Mouse (Mus musculus) liver, embryonic 14.5 days (tissue): ENCODE results near the gene Etv6. TPM values are rescaled to one million over a fixed set of nuclear protein-coding genes. Genes with fewer than 3 reads are reported as not detected.

Source experiments
- ATAC-seq: fragments of 200-750 bp; cut with Nextera tagmentation; 2 replicates; pipeline ENCODE4 v1.8.0; 2017; ENCODE audit warnings: moderate number of reproducible peaks, mild to moderate bottlenecking, moderate library complexity; ENCODE audit not compliant: insufficient read depth
- DNase-seq, 3 experiments: peaks; one replicate each; pipeline ENCODE4 v3.0.0-alpha.2; 2012 to 2013; ENCODE audit warnings: low read depth in 3 of 3, low spot score in 3 of 3
- H3K27ac ChIP-seq: fragments of 300-500 bp; sonication (generic); 2 replicates; pipeline ENCODE4 v1.5.1; 2014; ENCODE audit warnings: moderate library complexity, mild to moderate bottlenecking, control low read depth, inconsistent platforms
- H3K27me3 ChIP-seq: fragments of 300-500 bp; sonication (generic); 2 replicates; pipeline ENCODE4 v1.6.1; 2014; ENCODE audit warnings: mild to moderate bottlenecking, low read length, moderate library complexity; ENCODE audit not compliant: control insufficient read depth, insufficient read depth
- H3K36me3 ChIP-seq: fragments of 300-500 bp; sonication (generic); replicated peaks from 2 replicates; pipeline ENCODE4 v1.6.1; 2014; ENCODE audit warnings: low read depth; ENCODE audit not compliant: control insufficient read depth, insufficient read depth
- H3K4me1 ChIP-seq, 2 experiments: fragments of 200-500 bp in 1 of 2; fragments of 300-500 bp in 1 of 2; sonication (generic) in 1 of 2; replicated peaks; 2 replicates each; pipeline ENCODE4 v1.6.1; 2012 to 2014; ENCODE audit warnings: antibody characterized with exemption in 1 of 2, inconsistent platforms in 1 of 2, low read length in 1 of 2; ENCODE audit not compliant: control insufficient read depth in 2 of 2, insufficient read depth in 2 of 2
- H3K4me2 ChIP-seq: fragments of 300-500 bp; sonication (generic); 2 replicates; pipeline ENCODE4 v1.6.1; 2014; ENCODE audit warnings: low read depth, mild to moderate bottlenecking, control low read depth, moderate library complexity
- H3K4me3 ChIP-seq, 2 experiments: fragments of 200-500 bp in 1 of 2; fragments of 300-500 bp in 1 of 2; sonication (generic) in 1 of 2; 2 replicates each; pipeline ENCODE4 v1.5.1; 2012 to 2014; ENCODE audit warnings: low read depth in 2 of 2, low read length in 2 of 2, mild to moderate bottlenecking in 2 of 2, control low read depth in 1 of 2, inconsistent platforms in 1 of 2, moderate library complexity in 1 of 2; ENCODE audit not compliant: insufficient read depth in 1 of 2
- H3K9ac ChIP-seq: fragments of 300-500 bp; sonication (generic); replicated peaks from 2 replicates; pipeline ENCODE4 v1.6.1; 2014; ENCODE audit warnings: mild to moderate bottlenecking, control low read depth, moderate library complexity
- H3K9me3 ChIP-seq: fragments of 300-500 bp; sonication (generic); 2 replicates; pipeline ENCODE4 v1.6.1; 2016; ENCODE audit warnings: low read length, mixed read lengths; ENCODE audit not compliant: control insufficient read depth
- CTCF ChIP-seq: IDR thresholded peaks from 2 replicates; pipeline ENCODE4 v1.5.1; 2016; ENCODE audit warnings: antibody characterized with exemption, low read depth, control low read depth
- EP300 ChIP-seq: IDR thresholded peaks from 2 replicates; pipeline ENCODE4 v1.6.1; 2016; ENCODE audit warnings: antibody characterized with exemption, low read depth
- WGBS: fragments of 180-500 bp; shearing (Covaris S2); extraction: QIAGEN DNeasy Blood & Tissue Kit; methylation state at CpG from one replicate; pipeline ENCODE4 v1.1.7; 2014; ENCODE audit not compliant: insufficient replicate concordance; 5-methylcytosine and 5-hydroxymethylcytosine counted together
- polyA plus RNA-seq, 2 experiments: library from polyadenylated mRNA; depleted of rRNA in 1 of 2; stranded (reverse) in 1 of 2; unstranded in 1 of 2; fragments of >200 nt; fragmentation: Nextera tagmentation in 1 of 2; extraction: Ambion mirVana in 1 of 2; gene quantifications; 2 replicates each; pipeline versions ENCODE4 v1.2.1 to v1.2.3; 2012 to 2014

Etv6 gene
- polyA plus RNA-seq, 2 experiments = 2.6 to 3.0 TPM

DNA sequence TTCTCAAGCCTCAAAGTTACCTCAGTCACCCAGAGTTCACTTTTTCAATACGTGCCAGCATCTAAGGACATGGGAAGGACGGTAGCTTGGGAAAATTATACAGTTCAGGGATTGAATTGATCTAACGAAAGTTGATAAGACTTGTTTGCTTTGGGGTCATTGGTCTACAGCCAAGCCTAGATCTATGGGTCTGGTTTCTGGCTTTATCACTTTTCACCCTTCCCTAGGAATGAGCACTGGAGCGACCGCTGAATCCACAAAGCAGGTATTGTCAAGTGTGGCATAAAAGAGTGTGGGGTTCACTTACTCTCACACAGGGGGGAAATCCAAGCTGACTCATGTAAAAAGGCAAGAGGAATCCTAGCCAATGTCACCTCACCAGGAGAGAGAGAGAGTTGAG, 256.9 kb downstream of the Etv6 start:
- Histone ChIP-seq H3K9ac (no peak overlapping the region), H3K4me2 (no peak overlapping the region), H3K9me3 (no peaks in the 10 kb centered on the region), H3K4me1 (no peaks in the 10 kb centered on the region), H3K36me3 (no peaks in the 10 kb centered on the region), H3K27me3 (no peaks in the 10 kb centered on the region), H3K27ac (no peak overlapping the region), H3K4me3 (no peak overlapping the region)
- DNase-seq (no peak), ATAC-seq (no peak)
- no peak for TF ChIP-seq CTCF
- TF ChIP-seq EP300 = no peak
- WGBS = 69% methylated on average over 5 of the region's 5 CpGs

DNA sequence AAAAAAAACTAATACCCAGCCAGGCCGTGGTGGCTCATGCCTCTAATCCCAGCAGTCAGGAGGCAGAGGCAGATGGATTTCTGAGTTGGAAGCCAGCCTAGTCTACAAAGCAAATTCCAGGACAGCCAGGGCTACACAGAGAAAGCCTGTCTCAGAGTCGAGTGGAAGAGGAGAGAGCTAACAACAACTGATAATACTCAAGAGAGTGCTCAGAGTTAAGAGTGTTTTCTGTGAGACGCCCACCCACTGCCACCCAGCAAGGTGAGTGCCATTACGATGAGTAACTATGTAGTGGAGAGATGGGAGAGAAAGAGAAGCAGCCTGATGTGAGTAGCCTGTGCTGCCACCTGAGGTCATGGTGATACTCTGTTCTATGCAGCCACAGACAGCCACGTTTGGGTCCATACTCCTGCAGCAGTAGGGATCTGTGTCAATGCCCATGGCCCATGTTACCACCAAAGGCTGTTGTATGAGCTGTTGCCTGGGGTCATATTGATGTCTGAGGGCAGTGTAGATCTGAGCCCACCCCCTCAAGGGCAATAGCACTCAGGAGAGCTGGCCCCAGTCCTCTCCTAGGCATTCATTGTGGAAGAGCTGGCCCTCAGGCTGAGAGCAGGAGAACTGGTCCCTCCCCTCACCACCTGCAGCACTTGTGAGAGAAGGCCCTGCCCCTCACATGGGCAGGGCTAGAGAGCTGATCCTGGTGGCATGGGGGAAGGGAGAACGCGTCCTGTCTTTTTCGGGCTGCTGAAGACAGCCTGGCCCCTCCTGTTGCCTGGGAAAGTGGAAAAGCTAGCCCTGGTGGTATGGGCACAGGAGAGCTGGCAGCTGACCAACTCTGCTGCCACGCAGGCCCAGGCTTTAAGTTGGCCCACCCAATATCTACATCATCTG, 258.4 kb downstream of the Etv6 start:
- H3K9me3 ChIP-seq = no peaks in the 10 kb centered on the region
- no peaks in the 10 kb centered on the region for H3K36me3 ChIP-seq
- H3K4me1 ChIP-seq = no peaks in the 10 kb centered on the region
- no peak for DNase-seq
- ATAC-seq = no peak
- H3K4me3 ChIP-seq = no peak overlapping the region
- WGBS = 47% methylated on average over 9 of the region's 9 CpGs
- TF ChIP-seq CTCF = no peak
- TF ChIP-seq EP300 = no peak
- H3K27ac ChIP-seq = no peak overlapping the region
- H3K9ac ChIP-seq = no peak overlapping the region
- H3K4me2 ChIP-seq = no peak overlapping the region
- H3K27me3 ChIP-seq = no peaks in the 10 kb centered on the region

DNA sequence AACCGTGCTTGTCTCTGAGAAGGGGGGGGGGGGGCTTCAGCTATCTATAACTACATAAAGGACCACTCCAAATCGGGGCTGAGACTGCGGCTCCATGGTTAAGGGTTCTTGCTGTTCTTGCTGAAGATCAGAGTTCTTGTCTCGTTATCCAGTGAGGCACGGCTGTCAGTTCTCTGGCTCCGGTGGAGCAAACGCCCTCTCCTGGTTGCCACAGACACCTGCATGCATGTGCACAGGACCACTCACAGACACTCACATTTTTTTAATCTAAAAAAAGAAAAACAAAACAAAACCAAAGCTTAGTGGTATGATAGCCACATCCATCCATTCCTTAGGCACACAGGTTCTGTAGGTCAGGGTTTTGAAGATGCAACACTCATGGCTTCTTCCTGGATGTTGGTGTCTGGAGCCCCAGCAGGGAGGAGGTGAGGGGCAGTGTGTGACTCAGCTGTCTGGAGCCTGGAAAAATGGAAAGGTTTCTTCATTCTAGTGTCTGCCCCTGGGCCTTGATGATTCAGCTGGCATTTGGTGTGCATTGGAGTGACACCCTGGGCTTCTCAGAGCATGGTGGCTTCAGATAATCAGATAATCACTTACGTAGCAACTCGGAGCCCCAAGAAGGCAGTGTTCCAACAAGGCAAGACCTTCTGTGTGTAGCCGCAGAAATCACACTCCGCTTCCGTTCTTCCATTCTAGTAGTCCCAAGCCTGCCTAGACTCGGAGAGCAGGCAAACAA, 262.6 kb downstream of the Etv6 start:
- H3K4me3 ChIP-seq = no peak overlapping the region
- no peaks in the 10 kb centered on the region for H3K9me3 ChIP-seq
- DNase-seq (no peak), ATAC-seq (no peak)
- no peaks in the 10 kb centered on the region for H3K36me3 ChIP-seq
- no peaks in the 10 kb centered on the region for H3K27me3 ChIP-seq
- no peak overlapping the region for H3K27ac ChIP-seq
- 63% methylated on average over 13 of the region's 13 CpGs for WGBS
- no peak overlapping the region for H3K4me2 ChIP-seq
- H3K9ac ChIP-seq = no peak overlapping the region
- TF ChIP-seq CTCF = peak; percentile 48
- TF ChIP-seq EP300 = no peak
- H3K4me1 ChIP-seq = no peaks in the 10 kb centered on the region

DNA sequence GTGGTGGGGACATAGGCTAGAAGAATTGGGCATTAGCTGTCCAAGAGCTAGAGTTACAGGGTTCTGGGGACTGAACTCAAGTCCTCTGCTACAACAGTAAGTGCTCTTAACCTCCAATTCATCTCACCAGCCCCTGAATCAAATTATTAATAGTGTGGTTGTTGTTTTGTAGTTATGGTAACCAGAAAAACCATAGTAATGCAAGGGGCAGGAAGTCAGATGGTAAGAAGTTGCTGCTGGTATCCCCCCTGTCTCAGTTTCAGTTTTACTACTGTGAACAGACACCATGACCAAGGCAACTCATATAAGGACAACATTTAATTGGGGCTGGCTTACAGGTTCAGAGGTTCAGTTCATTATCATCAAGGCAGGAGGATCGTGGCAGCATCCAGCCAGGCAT, 266.5 kb downstream of the Etv6 start:
- WGBS = 55% methylated on average over 1 of the region's 1 CpGs
- TF ChIP-seq EP300 = no peak
- no peak for TF ChIP-seq CTCF
- Histone ChIP-seq H3K4me1 (no peaks in the 10 kb centered on the region), H3K9me3 (no peaks in the 10 kb centered on the region), H3K4me3 (no peak overlapping the region), H3K36me3 (no peaks in the 10 kb centered on the region), H3K27me3 (no peaks in the 10 kb centered on the region), H3K27ac (no peak overlapping the region), H3K4me2 (no peak overlapping the region), H3K9ac (no peak overlapping the region)
- ATAC-seq = no peak
- DNase-seq = no peak

DNA sequence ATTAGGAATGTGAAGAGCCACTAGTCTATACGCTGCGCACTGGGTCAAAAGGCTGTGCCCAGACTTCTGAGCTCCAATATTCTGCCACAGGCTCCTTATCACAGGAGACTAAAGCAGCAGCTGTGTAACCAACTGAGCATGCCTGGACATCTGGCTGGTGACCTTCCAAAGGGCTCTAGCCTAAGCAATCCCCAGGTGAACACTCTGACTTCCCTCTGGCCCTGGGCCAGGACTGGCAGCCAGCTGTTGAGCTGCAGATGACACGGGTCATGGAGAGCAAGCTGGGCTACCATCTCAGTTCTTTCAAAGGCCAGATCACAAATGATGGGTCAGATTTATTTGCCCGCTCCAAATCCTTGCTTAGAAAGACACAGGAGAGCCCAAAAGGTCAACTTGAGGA, 275.8 kb downstream of the Etv6 start:
- WGBS = 71% methylated on average over 4 of the region's 4 CpGs
- Histone ChIP-seq H3K4me1 (no peaks in the 10 kb centered on the region), H3K9me3 (no peaks in the 10 kb centered on the region), H3K36me3 (no peaks in the 10 kb centered on the region), H3K4me2 (no peak overlapping the region), H3K27me3 (no peaks in the 10 kb centered on the region), H3K27ac (no peak overlapping the region), H3K9ac (no peak overlapping the region), H3K4me3 (no peak overlapping the region)
- DNase-seq (no peak), ATAC-seq (no peak; the same call in 1 of the 2 replicates)
- TF ChIP-seq CTCF = no peak
- no peak for TF ChIP-seq EP300
